Mouse (Mus musculus) A20 (cell line): ENCODE measurements at regions not wholly inside any gene's neighbourhood (a gene's known extent, or its start where the extent isn't known, plus 50 kb on each side); places are given as distances from the start of the nearest gene placed in this dataset.

Source experiments
- DNase-seq: peaks from one replicate; pipeline ENCODE4 v3.0.0-alpha.2; 2011; ENCODE audit warnings: low read depth, low spot score

DNA sequence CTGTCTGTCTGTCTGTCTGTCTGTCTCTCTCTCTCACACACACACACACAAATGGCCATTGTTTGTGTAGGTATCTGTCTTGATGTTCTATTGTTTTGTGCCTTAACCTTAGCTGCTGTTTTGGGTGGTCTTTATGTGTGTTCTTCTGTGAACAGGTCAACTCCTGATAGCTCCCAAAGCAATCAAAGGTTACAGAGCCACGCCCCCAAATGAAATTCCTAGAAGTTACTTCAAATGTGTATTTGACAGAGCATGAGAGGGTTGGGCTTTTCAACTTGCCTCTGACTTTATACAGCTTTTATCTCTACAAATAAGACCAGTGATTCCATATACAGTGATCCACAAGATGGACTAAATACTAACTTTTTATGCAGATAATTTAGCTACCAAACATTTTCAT is 217.8 kb upstream of the Ubash3b start:
- DNase-seq, result no peak

DNA sequence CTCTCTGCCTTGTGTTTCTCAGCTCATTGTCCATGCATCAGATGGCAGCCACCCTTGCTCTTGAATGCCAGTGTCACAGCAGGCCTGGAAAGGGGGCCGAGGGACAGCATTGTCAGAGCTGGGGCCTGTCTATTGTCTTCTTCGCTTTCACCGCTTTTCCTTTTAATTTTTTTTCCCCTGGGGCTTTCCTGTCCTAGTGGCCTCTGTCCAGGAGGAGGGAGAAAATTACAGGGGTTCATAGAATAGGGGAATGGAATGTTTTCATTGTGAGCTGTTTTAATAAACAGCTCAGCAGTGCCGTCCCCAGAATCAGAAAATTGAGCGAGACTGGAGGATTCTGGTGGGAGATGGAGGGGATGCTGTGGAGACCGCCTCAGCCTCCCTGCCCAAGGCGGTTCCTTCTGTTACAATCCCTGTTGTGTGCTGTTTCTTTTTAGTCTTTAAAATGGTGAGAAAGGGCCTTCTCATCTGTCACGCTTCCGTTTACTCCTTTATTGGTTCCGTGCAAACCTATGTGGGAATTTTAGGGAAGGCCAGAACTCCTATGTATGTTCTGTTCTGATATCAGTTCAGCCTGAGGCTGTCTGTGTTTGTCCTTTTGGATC is 217.2 kb upstream of the Ubash3b start:
- DNase-seq, result no peak

DNA sequence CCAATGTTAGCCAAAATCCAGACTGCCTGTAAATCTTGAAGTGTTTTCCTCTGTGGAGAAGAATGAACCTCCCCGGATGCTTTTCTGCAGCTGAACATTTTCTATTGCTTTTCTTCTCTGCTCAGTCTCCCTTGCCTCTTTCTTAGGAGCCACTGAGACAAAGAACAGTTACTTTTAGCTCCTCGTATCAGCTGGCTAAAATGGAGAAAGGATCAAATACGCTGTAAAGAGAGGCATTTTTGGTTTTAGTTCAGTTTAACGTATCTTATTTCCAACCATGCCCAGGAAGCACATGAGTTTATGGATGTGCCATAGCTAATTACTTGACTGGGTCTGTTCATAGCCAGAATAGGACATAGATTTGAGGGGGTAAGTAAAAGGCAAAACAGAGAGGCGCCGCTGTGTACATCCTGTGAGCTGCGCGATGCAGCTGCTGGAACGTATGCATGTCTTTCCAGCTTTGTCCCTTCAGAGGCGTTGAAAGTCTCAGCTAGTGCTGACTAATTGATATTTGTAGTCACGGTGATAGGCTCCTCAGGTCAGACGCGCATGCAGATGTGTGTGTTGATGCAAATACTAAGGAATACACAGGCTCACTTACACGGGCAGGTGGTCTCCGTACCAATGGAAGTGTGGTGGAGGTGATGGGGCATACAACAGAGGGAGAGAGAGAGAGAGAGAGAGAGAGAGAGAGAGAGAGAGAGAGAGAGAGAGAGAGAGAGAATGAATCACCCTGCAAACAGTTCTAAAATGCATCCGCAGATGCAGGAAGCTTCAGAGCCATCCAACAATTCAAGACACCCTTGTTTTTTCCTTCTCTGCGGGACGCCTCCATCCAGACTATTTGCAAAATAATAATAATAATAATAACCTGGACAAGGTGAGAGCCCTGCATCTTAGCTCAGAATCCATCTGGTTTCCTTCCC is 216.5 kb upstream of the Ubash3b start:
- DNase-seq, result no peak

DNA sequence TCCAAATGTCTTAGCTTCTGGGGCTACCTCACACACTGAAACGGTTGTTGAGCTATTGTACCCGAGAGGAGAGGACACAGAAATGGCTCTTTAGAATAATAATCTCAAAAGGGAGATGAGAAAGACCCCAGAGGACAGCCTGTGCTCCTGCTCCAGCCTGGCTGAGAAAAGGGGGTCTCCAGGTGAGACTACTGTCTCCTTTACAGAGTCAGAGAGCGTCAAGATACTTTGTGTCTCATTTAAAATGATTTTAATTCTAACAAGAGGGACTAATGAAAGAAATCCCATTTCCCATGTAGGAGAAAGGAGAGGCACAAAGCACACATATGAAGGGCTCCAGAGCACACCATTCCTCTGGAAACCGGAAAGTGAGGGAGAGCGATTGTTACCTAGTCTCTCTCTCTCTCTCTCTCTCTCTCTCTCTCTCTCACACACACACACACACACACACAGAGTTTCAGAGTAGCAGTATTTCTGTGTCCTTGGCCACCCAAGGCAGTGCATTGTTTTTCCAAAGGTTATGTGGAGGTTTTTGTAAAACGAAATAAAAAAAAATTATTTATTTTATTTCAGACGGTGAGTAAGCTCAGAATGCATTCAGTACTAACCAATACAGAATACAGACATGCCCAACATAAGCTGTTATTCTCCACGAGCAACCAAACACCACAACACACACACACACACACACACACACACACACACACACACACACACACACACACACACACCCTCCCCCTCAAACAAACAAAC is 215.6 kb upstream of the Ubash3b start:
- no peak for DNase-seq

DNA sequence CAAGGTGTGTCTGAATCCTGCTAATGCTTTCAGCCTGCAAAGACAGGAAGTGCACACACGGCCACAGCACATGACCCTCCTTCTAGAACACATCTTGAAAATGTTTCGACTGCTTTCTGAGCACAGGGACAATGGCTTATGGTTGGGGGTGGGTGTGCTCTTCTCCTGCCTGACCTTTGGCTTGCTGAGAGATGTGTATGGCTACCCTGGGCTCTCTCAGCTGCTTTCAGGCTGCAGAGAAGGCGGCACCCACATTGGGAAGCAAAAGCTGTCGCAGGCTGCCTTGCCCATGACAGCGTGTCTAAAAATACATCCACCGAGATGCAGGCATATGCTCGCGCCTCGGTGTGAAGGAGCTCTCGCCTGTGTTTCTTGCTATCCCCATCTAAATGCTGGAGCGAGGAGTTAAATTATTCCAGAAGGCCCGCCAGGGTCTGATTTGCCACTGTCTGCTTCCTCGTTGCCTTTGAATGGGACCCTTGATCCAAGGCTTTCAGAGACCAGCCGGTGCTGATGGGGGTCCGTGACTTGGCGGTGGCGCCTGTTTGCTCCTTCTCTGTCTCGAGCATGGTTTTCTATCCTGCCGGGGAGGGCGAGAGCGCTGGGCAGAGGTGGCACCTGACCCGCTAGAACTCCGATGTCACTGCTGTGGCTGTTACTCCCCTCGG is 214.6 kb upstream of the Ubash3b start:
- DNase-seq, result no peak

DNA sequence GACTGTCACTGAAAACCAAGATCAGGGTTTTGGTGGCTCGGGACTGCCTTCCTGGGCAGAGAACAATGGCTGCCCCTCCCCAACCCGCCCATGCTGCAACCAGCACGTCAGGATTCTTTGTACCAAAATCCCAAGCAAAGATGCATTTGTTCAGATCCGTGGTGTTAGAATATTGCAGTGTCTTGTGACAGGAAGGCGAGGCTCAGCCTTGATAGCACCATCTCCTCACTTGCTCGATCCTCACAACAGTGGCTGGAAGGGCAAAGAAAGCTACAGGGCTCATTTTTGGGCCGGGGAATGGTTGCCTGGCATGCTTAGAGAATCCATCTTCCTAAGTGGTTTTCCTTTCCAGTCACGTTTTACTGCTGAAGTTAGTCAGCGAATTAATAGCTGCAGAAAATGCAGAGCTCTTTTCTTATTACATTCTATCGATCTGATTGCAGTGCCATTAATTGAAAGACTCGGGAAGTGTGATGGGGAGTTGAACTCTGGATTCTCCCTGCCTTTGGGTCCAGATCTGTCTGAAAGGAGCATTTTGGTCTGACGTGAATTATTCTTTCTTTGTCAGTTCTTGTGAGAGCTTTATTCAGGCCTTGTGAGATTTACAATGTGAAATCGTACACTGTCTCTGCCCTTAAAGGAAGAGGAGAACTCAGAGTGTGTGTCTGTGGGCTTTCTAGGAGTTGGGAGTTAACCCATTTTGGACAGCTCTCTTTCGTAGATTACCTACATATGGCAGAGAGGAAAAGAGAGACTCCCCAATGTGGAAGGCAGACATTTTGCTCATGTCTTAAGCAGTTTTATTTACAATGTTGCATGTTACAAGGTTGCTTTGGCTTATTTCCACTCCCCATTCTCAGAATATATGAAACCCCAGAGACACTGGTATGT is 213.3 kb upstream of the Ubash3b start:
- no peak for DNase-seq

DNA sequence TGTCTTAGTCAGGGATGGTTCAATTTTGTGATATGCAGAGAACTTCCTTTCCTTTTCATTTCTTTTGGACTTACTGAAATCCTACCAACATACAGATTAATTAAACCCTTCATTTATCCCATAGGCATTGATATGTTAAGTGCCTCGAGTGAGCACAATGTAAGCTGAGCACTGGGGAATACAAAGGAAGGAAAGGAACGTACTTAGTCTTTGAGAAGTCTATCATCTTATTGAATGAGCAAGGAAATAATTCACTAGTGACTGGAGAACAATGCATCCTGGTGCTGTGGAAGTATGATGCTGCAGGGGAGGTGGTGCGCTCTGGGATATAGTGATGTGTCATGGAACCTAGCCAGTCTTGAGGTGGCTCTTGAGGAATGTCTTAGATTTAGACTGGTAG is 204.9 kb upstream of the Ubash3b start:
- DNase-seq, result no peak

DNA sequence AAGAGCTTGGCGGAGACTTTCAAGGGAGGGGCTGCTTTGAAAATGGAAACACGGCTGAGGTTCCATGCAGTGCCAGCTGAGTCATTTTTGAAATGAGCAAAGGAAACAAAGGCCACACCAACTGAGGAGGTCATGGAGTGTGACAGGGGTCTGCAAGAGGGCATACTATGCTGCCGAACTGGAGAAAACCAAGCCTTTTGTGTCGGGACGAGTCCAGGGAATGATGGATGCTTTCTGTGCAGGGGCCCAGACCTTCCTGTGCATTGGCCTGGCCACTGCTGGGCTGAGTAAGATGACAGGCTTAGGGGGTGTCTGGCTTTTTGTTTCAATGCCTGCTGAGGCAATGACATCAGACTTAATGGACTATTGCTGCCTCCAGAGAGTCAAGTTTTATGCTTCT is 203.8 kb upstream of the Ubash3b start:
- DNase-seq, result no peak

DNA sequence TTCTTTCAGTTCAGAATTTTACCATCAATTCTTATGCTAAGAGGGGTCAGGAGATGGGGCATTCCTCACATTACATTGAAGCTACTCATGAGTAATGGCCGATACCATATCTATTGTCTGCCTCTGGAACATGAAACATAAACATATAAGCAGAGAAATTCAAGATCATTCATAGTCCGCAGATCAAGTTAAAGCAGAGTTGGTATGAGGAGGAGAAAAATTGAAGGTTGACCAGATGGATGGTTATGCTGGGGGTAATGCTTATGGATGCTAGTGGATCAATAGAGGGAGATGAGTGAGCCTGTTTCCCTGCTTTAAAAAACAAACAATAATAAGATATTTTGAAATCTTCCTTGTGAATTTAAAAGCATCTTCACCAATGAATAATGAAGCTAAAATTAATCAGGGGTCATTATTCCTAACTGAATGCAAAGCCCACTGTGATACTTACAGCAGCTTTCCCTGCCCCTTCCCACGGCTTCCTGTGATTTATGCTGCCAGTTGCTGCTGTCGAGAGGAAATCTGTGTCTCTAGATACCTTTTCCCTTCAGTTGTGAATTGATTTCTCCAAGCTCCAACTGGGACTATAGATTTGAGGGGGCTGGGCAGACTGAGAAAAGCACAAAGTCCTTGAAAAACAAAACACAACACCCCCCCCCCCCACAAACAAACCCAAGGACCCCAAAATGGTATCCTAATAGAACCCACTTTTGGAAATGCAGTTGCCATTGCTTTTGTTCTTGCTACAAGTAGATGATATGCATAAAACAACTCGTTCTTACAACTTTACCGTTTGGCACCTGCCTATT is 203.1 kb upstream of the Ubash3b start:
- no peak for DNase-seq

DNA sequence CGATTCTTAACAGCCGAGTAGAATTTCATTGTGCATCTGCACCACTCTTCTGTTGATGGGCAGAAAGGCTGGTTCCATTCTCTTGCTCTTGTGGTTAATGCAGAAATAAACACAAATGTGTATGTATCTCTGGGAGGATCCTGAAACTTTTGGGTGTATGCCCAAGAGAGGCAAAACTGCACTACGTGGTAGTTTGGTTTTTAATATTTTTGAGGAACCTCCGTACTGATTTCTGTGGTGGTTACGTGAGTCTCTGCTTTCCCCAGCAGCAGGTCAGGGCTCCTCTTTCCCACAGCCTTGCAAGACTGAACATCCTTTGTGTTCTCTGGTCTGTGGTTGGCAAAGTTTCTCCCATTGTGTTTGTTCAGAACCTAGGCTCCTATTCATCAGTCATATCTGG is 198.9 kb upstream of the Ubash3b start:
- DNase-seq, result peak; percentile 46

DNA sequence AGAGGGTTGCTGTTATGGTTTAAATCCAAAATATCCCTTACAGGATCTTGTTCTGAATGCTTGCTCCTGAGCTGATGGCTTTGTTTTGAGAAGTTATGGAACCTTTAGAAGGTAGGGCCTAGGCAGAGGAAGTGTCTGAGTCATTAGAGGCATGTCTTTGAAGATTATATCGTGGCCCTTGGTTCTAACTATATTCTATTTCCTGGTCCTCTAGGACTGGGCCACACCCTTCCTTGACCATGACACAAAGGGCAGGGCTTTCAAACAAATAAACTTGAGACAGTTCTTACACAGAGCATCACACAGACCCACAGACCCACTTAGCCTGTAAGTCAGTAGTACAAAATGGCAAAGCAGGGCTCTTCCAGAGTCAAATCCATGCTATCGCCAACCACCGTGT is 197.8 kb upstream of the Ubash3b start:
- DNase-seq, result no peak

DNA sequence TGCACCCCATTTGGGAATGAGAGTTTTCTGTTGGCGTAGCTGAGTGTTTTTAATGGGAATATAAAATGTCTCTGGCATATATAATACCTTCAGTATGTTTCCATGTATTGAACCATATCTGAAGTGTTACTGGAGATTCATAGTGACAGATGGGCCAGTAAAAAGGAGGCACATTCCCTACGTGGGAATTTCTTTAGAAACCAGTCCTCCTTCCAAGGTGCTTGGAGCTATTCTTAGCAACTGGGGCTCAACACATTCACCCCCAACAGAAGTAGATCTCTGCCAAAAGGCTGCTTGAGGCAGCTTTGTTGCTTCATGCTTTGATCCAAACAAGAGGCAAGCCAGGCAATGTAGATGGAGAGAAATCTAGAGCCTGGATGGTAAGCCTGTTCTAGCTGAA is 183.8 kb upstream of the Ubash3b start:
- DNase-seq, result no peak

DNA sequence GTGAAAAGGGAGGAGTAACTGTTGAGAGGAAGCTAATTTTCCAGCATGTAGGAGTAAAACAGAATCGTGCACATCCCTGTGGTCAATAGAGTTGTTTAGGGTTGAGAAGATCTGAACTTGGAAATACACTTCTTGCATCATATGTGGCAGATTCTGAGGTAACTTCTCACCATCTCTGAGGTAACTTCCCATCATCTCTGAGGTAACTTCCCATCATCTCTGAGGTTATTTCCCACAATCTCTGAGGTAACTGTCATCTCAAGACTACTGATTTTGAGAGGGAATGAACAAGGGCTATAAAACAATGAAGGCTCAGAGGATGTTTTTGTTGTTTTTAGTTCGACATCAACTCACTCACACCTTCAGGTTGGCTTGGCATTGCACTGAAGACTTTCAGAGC is 175.9 kb upstream of the Ubash3b start:
- DNase-seq, result no peak

DNA sequence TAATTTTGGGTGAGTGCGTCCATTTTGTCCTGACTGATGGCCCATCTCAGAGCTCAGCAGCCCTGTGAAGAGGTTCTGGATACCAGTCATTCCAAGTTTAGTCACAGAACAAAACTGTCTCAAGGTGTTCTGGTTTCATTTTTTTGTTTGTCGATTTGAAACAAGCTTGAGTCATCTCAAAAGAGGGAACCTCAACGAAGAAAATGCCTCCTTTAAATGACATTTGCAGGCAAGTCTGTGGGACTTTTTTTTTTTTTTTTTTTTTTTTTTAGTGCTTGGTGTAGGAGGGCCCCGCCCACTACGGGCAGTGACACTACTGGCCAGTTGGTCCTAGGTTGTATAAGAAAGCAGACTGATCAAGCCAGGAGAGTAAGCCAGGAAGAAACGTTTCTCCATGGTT is 175.3 kb upstream of the Ubash3b start:
- DNase-seq, result peak; percentile 16

DNA sequence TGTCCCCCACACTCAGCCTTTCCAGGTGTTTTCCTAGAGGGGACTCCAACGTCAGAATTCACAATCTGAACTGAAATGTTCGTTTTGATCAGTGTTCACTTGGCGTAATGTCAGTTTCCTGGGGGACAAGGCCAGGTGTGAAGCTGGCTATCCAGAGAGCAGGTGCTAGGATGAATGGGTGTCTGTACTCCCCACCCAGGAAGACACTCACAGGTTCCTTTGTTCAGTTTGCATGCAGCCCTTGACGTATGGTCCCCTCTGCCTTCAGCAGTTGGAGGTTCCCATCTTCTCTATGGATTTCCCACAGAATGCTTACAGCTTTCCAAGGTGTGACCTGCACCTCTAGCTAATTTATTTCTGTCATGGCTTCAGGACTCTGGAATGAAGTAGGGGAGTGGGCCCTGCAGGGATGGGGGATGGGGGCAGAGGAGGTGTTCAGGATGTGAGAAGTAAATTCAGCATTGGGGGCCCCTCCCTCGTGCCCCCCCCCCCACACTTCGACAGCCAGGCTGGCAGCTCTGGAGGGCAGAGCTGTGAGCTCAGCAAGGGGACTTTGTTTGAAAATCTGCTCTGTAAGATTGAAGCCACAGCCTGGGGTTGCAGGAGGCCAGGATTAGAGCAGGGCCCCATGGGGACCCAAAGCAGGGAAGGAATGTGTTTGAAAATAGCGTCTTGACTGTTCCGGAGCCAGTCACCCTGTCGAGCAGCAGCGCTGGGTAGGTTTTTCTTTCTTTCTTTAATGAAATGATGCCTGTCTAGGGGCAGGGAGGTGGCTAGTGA is 173.2 kb upstream of the Ubash3b start:
- no peak for DNase-seq

DNA sequence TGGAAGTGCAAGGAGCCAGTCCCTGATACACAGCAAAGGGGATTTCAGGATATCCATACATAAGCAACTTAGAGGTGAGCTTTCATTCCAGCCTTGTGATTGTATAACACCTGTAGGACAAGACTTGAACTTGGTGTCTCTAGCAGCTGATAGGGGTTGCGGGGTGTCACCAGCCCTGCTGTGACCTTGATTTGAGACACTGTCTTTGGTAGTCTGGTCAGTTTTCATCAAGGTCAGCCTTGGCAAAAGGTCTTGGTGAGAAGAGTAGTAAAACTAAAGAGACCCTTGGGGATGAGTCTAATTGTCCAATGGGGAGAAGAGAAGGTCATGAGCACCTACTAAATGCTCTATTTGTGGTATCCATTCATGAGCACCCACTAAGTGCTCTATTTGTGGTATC is 172.0 kb upstream of the Ubash3b start:
- DNase-seq, result no peak

DNA sequence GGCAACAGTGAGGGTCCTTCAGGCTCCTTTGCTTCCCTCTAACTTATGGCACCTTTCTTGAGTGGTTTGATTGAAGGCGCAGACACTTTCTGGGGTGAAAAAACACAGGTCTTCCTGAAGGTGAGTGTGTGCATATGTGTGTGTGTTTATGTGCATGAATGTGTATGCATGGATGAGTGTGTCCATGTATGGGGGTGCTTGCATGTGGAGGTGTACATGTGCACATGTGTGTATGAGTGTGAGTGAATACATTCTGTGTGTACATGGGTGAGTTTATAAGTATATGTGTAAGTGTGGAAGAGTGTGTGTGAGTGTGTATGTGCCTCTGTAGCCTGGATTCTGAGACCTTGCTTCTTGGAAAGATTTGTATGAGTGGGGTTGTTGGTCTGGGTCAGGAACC is 167.5 kb upstream of the Ubash3b start:
- no peak for DNase-seq

DNA sequence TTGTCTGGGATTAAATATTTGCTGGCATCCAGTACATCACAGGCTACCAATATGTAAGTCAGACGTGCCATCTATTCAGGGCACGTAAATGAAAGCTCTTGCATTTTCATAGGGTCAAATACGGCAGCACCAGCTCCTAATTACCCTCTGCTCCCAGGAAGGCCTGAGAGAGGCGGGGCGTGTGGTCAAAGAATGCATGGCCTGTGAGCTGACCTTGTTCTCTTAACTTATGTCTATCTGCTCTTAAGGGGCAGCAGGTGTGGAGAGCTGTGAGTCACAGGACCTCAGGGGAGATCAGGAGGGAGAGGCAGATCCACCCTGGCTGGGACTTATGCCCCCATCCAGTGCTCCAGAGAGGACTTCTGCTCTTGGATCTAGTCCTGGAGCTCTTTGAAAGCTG is 167.0 kb upstream of the Ubash3b start:
- no peak for DNase-seq

DNA sequence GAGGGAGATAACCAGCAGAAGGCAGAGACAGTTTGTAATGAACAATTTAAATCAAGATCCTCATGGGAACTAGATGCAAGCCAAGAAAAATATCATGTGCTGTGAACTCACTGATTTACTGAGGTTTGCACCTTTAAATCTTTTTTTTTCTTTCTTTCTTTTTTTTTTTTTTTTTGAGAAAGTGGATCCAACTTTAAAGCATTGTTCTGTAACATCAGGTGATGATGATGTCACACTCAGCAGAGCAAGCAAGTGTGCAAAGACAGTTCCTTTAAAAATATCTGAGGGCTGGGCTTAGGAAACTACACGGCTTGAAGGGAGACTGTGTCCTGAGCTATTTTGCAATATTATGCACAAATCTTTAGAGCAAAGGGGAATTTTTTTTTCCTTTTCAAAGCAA is 166.6 kb upstream of the Ubash3b start:
- DNase-seq, result no peak
